Mouse (Mus musculus) megakaryocyte-erythroid progenitor cell, adult 5 weeks (primary cell): ENCODE results near the gene Tmem243. TPM values are rescaled to one million over a fixed set of nuclear protein-coding genes. Genes with fewer than 3 reads are reported as not detected.

ENCODE experiments used
- polyA plus RNA-seq: library from polyadenylated mRNA; stranded (reverse); fragments of >175 nt; gene quantifications from 2 replicates; pipeline ENCODE4 v1.2.3, GENCODE M21; 2012

Gene Tmem243
- polyA plus RNA-seq = 11.5 and 16.5 TPM in 2 replicates

GRCm38 (mm10) chr5:9100207-9100848 is at the start of gene Tmem243:
Gene Tmem243, plus strand, starts transcription at chr5:9100668.

GRCm38 (mm10) chr5:9161456-9162041 is 61.1 kb downstream of the Tmem243 start, which contains the start of gene Dmtf1:
Gene Dmtf1, minus strand, starts transcription at chr5:9161776.

Other genes with a start within 250 kb of the Tmem243 start
- gene Abcb4, start 207.0 kb upstream of the Tmem243 start, polyA plus RNA-seq = 24.8 and 28.9 TPM in 2 replicates
- gene Crot, start 103.3 kb upstream of the Tmem243 start, polyA plus RNA-seq = 1.1 and 1.5 TPM in 2 replicates
- gene Dmtf1, start 61.1 kb downstream of the Tmem243 start, polyA plus RNA-seq = 1.8 and 2.2 TPM in 2 replicates
- gene 9330182L06Rik, start 165.4 kb downstream of the Tmem243 start, polyA plus RNA-seq = 0.05 and 0.27 TPM in 2 replicates